Mouse (Mus musculus): ENCODE measurements around the gene Rhbg.
A peak's percentile ranks its signal among the peaks of the same experiment; 100 is the strongest.

Gene Rhbg

DNA sequence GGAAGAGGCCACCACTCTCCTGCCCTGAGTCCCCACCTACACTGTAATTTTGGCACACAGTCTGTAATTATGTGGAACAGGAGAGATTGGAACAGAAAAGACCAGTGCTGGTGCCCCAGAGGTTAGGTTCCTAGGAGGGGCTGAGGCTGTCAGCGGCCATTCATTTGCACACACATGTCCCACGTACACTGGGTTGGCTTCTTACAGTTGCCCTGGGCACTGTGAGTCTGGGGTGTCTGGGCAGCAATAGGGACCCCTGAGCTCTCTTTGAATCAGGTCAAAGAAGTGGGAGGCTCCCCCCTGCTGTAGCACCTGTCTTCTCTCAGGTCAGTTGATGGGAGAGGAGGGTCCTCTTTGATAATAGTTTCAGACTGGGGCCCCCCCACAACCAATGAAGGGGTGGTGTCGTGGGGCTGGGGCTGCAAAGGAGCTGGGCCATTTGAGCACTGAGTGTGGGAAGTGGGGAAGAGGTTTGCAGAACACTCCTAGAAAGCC is 46.2 kb downstream of the Rhbg start:
- no peak for DNase-seq (ENCODE audit: low spot score in 2 of 2)

DNA sequence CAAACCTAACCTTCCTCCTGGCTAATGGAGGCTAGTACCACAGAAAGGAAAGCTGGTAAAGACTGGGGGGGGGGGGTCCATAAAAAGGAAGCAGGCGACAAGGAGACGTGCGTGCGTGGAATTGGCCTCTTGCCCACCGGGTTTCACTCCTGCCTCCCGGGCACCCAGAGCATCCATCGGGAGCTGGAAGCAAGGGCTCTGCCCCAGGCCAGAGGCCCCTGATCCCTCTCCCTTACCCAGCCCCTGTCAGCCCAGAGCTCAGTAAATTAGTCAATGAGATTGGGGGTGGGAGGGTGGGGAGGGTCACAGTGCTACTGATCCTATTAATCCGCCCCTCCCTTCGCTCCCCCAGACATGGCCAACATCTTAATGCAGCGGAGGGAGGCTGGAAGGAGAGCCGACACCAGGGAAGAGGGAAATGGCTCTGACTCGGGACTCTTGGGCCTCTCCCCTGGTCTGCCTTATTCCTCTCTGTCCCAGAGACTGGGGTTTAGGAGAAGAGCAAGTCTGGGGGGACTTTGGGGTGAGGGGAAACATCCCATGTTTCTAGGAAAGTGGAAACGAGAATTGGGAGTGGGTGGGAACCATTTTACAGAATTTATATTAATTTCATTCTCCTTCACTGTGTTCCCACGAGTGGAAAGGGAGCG is 46.9 kb downstream of the Rhbg start:
- DNase-seq (ENCODE audit: low spot score in 2 of 2) = no peak

DNA sequence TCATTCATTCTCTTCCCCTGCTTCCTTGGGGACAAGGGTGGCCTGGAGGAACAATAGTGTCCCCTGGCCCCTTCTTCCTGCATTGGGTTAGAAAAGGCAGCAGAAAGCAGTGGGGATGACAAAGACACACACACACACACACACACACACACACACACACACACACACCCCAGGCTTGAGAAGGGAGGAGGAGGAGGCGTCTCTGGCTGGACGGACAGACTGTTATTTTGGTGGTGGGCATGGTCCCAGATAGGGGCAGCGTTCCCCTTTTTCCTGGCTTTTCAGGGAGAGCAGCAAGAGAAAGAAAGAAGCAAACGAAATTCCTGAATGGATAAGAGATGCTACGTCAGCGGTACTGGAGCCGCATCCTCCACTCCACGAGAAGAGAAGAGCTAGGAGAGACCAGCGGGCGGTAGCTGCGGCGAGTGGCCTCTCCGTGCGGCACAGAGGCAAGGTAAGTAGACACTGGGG is 47.6 kb downstream of the Rhbg start:
- peak in 1 of 2 experiments; percentile 65 for DNase-seq (ENCODE audit: low spot score in 2 of 2)

DNA sequence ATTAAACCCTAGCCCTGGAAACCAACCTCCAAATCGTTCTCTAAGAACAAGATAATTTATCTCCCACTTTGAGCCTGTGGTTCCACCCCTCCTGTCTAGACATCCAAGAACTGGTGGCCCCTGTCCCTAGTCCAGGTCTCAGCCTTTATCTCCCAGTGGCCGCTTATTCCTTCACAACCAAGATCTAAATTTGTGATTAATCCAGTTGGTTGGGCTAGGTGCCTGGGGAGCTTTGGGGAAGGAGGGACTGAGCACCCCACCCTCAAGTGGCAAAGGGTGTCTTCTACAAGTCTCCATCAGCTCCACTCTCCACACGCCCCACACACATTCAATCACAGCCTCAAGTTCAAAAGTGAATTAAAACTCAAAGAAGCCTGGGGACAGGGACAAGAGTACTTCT is 48.0 kb downstream of the Rhbg start:
- DNase-seq (ENCODE audit: low spot score in 2 of 2) = no peak

DNA sequence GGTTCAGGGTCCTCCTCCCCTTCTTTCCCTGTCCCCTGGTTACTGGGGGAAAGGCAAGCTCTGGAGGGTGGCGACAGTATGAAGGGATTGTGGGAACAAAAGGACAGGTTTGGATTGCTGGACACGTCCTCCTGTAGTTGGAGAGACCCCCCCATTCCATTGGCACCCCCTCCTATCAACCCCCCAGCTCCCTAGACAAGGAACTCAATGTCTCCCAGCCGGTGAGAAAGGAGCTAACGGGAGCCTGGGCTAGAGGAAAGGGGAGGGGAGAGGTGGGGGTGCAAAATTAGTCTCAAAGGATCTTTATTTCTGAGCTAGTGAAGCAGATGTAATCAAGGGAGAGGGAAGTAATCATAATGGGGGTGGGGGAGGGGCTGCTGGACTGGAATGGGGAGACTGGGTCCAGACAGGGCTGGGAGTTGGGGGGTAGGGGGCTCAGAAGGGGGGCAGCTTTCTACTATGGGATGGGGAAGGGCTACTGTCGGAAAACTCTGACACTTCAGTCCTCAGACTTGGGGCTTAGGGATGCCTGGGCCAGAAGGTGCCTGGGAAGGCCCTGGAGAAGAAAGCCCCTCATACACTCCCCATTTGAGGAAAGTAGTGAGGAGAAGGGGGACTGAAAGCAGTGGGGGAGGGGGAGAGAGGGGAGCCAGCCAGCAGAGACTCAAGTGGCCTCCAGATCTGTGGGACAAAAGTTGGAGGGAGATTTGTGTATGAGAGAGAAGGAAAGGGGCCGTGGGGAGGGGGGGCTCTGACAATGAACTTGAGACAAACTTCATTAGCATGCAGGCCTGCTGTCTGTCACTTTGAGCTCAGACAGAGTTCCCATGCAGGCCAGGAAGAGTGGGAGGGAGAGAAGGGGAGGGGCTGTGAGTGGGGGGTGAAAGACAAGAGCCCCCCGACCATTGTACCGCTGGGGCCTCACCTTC is 48.7 kb downstream of the Rhbg start:
- DNase-seq (ENCODE audit: low spot score in 2 of 2) = no peak

DNA sequence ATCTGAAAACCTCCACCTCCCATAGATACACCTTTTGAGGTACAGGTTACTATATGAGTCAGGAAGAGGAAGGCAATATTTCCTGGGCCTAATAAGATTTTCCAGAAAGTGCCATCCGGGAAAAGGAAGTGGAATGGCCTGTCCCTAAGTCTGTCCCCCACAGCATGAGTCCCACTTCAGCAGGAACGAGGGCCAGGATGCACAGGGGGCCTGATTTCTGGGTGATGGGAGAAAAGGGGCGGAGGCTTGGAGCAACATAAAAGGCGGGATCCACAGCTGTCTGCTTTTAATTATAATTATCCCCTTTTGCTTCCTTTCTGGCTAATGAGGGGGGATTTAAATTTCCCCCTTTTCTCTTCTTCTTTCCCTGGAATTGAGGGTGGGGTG is 49.3 kb downstream of the Rhbg start:
- DNase-seq (ENCODE audit: low spot score in 2 of 2) = no peak

DNA sequence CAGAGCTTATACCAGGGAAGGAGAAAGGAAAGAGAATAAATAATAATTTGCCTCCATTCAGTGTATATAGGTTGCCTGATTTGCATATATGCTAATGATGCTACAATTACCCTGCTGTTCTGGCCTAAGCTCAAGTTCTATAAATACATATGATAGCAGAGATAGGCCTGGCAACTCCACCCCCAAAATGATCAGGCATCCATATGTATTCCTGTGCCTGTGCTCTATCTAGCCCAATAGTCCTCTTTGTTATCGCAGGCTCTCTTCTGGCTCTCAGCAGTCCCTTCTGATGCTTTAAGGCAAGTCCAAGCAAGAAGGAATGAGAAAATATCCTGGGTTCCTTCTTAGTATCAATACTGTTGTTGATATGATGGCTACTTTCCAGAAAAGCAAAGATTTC is 49.8 kb downstream of the Rhbg start:
- no peak for DNase-seq (ENCODE audit: low spot score in 2 of 2)

DNA sequence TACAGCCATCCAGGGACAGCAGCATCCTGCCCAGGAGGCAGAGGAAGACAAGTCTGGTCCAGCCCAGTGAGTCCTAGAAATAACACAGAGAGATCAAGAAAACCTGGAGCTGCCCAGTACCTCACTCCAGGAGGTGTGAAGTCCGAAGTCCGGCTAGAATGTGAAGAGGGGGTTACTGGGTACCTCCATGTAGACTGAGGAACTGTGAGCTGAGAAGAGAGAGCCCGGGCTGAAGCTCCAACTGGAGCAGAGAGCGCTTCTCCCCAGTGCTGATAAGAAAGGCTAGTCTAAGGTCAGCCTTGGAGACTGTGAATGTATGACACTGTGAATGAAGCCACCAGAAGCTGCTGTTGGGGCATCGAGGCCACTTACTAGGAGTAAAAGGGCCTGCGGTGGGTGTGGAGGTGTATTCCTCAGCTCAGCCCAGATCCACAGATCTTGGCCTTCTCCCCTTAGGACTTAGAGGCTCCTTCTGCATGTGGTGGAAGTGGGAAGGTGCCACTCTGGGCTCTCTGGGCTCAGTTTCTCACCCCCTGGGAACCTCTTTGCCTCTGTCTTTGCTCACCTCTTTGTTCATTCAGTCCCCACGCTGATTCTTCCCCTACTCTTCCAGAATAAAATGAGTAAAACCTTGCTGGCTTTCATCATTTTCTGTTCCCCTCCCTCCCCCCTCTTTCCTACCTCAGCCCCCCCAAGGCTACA is 50.4 kb downstream of the Rhbg start:
- no peak for DNase-seq (ENCODE audit: low spot score in 2 of 2)

DNA sequence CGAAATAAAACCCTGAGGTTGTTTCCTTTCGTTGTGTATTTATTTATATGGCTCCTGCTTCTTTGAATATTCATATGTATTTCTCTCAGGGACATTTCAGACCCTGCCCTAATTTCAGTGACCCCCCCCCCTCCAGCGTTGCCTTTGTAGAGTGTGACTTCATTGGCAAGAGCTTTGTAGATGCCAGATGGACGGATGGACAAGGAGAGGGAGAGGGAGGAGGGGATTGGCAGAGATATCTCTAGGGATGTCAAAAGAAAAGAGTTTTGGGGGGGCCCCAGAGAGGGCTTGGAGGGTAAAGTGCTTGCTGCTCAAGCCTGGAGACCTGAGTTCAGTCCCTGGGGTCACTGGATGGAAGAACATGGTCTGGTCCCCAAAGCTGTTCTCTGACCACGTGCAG is 51.1 kb downstream of the Rhbg start:
- no peak for DNase-seq (ENCODE audit: low spot score in 2 of 2)

DNA sequence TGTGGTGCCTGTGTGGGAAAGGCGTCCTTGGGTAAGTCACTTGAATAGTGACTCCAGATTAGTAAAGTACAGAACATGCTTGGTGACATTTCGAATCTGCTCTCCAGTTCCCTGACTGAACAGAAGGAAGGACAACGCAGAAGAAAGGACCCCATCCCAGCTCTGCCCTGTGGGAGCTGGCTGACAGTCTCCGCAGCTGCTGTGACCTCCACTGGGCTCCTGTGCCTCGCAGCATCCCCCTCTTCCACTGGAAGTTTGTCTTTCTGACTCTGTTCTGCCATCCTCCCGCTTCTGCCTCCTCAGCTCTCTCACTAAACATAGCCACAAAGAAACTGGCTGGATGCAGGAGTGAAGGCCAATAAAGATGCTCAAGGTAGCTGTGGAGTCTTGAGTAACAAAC is 51.5 kb downstream of the Rhbg start:
- no peak for DNase-seq (ENCODE audit: low spot score in 2 of 2)

DNA sequence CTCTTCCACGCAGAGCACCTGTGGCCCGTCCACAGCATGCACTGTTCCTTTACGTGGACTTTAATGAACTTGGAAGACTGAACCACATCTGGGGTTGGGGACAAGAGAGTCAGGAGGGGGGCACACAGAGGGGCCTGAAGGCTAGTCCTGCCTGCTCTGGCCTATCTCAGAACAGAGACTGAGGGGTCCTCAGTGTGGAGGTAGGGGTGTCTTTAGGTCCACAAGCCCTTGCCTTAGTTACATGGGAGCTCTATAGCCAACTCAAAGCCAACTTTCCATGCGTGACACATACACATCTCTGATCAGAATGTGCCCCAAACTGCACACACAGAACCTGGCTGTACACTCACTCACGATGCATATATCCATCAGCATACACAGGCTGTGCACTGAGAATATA is 52.9 kb downstream of the Rhbg start:
- DNase-seq (ENCODE audit: low spot score in 2 of 2) = no peak

DNA sequence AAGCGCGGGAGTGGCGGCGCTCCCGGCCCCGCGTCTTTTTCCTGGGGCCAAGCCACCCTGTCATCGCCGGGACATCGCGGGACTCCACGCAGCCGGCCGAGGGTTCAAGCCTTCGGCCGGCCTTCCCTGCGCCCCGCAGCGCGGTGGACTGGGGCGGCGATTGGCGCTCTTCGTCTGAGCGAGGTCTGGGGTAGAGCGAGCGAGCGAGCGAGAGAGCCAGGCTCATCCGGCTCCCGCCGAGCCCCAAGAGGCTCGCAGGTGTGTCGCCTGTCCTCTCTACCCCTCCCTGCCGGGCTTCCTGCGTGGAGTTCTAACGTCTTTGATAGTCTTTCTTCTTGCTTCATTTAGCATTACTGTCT is 53.6 kb downstream of the Rhbg start:
- no peak for DNase-seq (ENCODE audit: low spot score in 2 of 2)

DNA sequence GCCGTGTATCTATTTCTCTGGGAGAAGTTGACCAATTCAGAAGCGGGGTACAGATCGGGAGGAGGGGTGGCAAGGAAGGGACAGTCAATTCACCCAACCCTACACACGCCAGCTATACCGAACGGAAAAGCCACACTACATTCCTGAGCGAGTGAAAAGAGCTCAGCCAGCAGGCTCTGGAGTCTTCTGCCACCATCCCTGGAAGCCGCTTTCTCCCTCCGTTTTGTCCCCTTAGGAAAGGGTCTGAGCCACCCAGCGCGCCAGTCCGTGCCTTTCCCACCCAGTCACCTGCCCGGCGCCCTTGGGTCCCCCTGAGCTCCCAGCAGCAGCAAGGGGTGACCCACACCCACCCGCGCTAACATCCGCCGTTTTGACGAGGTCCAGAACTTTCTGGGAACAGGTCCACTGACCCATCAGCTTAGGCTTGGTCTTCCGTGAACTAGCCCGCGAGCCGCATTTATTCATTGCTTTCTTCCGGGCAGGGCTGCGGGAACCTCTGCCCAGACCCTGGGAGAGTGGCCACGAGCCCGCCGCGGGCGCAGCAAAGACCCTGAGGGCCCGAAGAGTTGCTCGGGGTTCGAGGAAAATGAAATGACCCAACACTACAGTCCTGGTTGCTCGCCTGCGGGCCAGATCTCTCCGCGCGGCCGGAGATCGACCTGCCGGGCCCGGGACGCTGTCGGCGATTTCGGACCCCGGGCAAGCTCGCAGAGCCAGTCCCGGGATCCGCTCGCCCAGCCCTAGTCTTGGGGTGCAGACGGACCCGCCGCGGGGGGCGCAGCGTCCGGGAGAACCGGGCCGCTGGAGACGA is 54.1 kb downstream of the Rhbg start:
- no peak for DNase-seq (ENCODE audit: low spot score in 2 of 2)

DNA sequence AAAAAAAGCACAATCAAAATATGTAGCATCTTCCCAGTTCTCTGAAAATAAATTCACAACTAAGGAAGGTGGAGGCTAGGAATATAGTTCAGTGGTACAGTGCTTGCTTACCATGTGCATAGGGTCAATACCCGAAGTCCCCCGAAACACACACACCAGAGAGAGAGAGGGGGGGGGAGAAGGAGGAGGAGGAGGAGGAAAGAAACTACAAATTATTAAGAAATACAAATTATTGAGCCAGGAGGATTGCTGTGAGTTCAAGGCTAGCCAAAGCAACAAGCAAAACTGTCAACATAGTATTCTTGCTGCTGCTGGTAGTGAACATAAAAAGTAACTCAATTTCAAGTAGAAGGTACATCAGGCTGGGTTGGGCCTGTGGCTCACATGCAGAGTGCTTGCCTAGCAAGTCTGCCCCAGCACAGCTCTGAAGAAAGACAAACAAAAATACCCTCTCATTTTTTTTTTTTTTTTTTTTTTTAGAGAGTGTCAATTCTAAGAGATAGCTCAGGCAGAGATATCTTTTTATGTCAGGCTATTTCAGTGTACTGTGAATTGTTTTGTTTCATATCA is 54.9 kb downstream of the Rhbg start:
- no peak for DNase-seq (ENCODE audit: low spot score in 2 of 2)

DNA sequence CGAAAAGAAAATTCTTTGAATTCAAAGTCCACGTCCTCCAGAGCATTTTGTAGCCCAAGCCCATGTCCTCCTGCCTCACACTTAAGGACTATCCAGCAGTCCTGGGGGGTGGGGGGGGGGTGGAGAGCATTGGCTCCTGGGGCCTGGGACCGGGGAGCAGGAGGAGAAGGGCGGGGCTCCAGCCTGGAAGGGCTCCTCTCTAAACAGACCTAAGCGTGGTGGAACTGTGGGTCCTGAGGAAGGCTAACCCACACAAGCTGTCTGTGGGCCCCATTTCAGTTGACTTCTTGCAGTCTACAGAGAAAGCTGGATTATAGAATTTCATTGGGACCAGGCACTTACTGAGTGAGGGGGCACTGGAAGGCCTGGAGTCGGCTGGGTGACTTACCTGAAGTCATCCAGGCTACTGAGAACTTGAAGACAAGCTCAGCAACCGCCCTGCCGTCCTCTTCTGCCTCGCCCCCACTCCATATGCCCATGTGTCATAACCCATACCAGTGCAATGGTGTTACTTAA is 55.9 kb downstream of the Rhbg start:
- no peak for DNase-seq (ENCODE audit: low spot score in 2 of 2)

DNA sequence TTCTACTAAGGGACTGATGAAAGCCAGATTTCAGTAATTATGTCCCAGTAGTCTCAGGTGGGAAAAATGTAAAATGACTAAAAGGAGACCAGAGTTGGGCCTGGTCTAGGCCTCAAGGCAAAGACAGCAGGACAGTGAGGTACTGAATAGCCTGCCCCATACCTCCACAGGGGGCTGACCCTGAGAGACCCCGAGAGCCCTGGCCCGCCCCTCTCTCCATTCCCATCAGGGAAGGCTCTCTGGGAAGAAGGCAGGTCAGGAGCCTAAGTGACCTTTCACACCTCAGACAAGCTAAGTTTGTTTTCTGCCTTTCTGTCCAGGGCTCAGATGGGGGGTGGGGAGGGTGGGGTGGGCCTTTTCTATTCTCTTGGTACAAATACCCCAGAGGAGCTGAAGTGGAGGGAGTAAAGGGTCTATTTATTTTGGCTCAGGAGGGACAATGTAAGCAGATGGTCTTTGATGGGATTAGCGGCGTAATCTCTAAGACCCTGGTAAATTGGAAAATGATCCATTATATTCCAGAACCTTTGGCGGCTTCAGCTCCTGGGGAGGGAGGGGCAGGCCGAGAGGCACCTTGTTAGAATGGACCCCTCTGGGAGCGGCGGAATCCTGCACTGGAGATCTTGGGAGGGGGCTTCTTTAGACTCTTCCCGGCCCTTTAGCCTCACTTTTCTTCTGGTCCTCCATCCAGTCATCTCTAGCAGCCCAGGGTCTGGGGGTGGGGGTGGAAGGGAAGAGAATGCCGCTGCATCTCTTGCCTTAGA is 56.6 kb downstream of the Rhbg start:
- no peak for DNase-seq (ENCODE audit: low spot score in 2 of 2)
